Mouse (Mus musculus) ovary, adult 18-20 months (tissue): ENCODE data around the gene Ecsit.
"Not testable (repeated sequence)": the region's sequence is repeated elsewhere in the genome, so short reads cannot be mapped to it uniquely, and the experiment has no call there.

Source experiments
- DNase-seq: peaks from one replicate; pipeline ENCODE4 v3.0.0; 2022; ENCODE audit warnings: low spot score, mixed read lengths

Ecsit gene

GRCm38 (mm10) chr9:22089281-22089680 lies 4.0 kb upstream of the Ecsit start:
- DNase-seq, result no peak

- no peak for DNase-seq
Observed at GRCm38 (mm10) chr9:22087034-22087618, 1.9 kb upstream of the Ecsit start.

DNA sequence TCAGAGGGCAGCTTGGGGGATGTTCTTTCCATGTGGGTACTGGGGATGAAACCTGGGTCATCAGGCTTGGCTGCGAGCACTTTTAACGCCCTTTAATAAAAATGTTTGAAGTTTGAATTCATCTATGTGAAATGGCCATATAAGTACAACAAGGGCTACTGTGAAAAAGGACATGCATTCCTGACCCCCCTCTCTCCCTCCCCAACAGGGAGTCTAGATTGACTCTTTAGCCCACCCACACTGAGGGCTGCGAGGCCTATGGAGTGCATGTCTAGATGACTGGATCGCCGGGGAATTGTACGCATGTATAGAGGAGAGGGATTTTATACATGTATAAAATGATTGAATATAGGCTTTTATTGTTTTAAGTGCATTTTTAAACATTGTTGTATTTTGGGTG lies 774 bp upstream of the Ecsit start:
- DNase-seq, result no peak

- DNase-seq, result no peak
Observed at GRCm38 (mm10) chr9:22084667-22085021, 594 bp downstream of the Ecsit start.

- no peak for DNase-seq
Observed at GRCm38 (mm10) chr9:22076223-22076622, 9.0 kb downstream of the Ecsit start.

DNA sequence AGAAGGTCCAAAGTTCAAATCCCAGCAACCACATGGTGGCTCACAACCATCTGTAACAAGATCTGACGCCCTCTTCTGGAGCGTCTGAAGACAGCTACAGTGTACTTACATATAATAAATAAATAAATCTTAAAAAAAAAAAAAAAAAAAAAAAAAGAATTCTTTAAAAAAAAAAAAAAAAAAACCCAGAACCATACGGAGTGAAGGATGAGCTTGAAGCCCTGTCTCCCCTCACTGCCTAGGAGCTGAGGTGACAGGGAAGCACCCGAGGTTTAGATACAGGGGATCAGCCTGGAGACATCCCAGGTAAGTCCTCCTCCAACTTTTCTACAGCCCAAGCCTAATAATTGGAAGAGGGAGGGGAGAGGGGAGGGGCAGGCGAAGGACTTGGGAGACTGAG lies 9.5 kb downstream of the Ecsit start:
- not testable (repeated sequence) for DNase-seq

- DNase-seq, result no peak
Observed at GRCm38 (mm10) chr9:22072276-22072675, 13.0 kb downstream of the Ecsit start.

GRCm38 (mm10) chr9:22070791-22071573 lies 14.3 kb downstream of the Ecsit start, which contains the start of the genes Gm49318 and Zfp653:
Gene Gm49318 (minus strand): TSS chr9:22071259.
Gene Zfp653 (minus strand): TSS chr9:22071376.
- DNase-seq, result peak; percentile 95

DNA sequence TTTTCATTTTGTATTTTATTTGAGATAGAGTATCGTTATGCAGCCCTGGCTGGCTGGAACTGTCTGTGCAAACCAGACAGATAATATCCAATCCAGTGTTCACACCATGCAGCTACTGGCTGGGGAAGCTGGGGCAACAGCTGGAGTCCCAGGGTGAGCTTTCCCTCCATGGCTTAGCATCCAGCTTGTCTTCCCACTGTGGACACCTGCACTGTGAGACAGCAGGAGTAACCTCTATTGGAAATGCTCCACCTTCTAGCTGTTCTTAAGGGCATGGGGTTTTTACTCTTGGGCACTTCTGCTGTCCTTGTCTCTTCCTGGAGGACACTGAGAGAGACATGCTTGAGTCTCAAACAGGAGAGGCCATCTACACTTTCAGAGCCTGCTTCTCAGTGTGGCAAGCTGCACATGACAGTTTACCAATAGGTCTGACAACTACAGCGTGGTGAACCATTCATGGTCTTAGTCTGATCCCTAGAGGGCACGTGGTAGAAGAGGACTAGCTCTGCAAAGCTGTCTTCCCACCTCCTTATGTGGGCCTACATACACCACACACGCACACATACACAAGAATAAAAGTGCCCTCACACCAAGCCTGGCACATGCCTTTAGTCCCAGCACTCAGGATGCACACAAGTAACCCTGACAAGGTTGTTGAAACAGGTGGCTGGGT lies 15.2 kb downstream of the Ecsit start:
- no peak for DNase-seq

- no peak for DNase-seq
Observed at GRCm38 (mm10) chr9:22067195-22067594, 18.0 kb downstream of the Ecsit start.

DNA sequence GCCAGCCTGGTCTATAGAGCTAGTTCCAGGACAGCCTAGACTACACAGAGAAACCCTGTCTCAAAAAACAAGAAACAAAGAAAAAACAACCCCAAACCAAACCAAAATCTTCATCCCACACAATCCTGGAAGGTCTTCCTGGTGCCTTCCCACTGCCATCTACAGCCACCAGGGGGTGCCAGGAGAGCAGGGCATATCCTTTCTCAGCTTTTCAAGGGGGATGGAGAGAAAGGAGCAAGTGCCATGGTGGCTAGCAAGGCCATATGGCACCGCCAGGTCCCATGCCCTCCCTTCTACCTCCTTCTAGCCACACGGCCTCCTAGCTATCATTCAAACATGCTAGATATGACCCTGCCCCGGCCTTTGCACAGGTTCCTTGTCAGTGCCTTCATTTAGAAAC lies 18.8 kb downstream of the Ecsit start:
- no peak for DNase-seq

- DNase-seq, result no peak
Observed at GRCm38 (mm10) chr9:22065642-22066041, 19.6 kb downstream of the Ecsit start.

GRCm38 (mm10) chr9:22064341-22064740 lies 20.9 kb downstream of the Ecsit start:
- DNase-seq, result no peak

DNA sequence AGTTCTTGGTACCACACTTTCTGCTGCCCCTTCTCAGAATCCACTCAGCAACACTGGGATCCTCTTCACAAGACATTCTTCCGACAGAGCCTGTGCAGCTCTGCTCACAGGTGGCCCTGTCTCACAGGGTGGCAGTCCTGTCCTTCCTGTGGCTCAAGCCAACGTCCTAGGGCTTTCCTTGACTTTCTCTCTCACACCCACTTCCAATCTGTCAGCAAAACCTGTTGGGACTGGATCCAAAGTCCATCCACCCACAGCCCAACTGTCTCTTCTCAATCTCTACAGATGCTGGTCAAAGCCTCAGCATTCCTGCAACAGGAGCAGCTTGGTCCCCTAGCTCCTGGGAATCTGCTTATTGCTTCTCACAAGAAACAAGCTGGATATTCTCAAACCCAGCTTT lies 23.9 kb downstream of the Ecsit start:
- DNase-seq, result no peak

DNA sequence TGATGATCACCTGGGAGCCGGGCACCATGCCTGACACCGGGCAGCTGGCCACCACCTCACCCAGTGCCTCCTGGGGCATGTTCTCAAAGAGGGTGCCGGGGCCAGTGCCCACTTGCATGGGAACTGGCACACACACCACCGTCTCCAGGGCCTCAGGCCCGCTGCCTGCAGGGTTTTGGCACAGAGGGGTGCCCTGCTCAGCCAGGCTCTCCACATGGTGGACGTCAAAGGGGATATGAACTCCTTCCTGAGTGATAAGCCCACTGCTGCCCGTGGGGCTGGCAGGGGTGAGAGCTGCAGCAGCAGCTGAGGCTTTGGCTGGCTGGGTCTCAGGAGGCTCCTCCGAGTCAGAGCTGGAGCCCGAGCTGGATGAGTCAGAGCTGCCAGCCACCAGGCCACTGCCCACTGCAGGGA lies 27.2 kb downstream of the Ecsit start:
- DNase-seq, result no peak

DNA sequence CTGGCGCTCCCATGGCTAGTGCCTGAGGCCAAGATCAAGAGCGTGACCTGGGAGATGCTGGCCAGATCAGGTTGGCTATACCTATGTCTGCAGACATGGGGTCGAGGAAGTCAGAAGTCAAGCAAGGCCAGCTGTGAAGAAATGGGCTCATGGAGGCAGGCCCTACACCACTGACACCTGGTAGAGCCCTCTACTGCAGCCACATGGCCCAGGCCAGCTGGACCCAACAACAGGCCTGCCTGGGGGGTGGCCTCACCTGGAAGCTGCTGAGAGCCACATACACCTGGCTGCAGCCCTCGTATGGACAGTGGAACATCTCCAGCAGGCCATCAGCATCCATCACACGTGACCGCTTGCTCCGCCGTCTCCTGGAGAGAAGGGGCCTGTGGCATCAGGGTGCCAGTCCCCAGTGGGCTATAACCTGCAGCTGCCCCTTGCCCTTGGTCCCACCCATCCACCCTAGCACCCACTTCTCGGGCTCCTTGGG lies 28.2 kb downstream of the Ecsit start:
- no peak for DNase-seq

- no peak for DNase-seq
Observed at GRCm38 (mm10) chr9:22056303-22056910, 28.8 kb downstream of the Ecsit start.

DNA sequence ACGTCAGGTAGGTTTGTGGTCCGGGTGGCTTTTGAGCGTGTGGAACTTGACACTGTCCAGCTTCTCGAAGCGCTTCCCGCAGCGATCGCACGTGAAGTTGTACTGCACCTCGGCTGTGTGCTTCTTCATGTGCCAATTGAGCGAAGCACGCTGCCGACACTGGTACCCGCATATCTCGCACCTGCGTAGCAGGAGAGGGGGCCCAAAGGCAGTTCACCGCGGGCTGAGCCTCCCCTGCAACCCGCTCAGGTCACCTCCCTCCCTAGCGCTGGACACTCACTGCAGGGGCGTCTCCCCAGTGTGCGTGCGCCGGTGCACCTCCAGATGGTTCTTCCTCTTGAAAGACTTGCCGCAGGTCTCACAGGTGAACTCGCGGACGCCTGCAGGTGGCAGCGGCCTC lies 29.5 kb downstream of the Ecsit start:
- DNase-seq, result no peak

DNA sequence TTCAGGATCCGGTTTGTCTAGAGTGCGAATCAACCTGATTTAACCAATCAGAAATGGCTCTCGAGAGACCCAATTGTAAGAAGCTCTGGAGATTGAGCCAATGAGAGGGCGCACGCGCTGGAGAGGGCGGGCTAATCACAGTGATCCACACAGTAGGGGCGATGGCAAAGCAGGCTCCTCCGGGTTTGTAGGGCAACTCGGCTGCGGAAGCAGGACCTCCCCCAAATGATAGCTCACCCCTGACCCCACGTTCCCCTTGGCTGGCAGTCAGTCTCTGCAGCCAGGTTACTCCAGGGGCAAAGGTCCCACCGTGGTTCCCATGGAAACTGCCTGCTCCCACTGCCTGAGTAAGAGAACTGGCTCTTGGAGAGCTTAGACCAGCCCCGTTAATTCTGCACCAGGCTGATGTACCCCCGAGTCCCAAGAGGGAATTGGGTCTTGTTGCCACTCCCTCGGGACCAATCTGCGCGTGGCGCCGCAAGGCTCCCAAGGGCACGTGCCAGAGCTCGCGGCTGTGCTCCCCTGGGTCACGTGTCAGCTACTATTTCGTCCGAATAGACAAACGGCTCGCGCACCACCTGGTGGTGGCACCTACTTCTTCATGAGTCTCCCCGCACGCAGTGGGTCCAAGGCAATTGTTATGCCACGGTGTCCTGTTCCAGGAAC lies 30.7 kb downstream of the Ecsit start:
- DNase-seq, result peak; percentile 27

GRCm38 (mm10) chr9:22053657-22054056 lies 31.6 kb downstream of the Ecsit start:
- no peak for DNase-seq

DNA sequence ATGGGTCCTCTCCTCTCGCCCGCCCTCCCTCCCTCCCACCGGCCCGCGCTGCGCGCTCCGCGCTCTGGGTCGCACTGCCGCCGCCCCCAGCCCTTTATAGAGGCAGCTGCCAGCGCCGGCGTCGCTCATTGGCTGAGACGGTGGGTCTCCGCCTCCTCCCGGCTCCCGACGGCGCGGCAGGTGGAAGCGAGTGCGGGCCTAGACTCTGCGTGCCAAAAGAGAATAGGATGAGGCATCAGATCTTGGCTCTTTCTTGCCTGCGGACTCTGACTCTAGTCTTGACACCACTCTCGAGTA lies 33.3 kb downstream of the Ecsit start, which contains the start of gene Elavl3:
Gene Elavl3, minus strand, starts transcription at position 66 of the 297 bp plus-strand sequence.
- DNase-seq, result no peak
